Mouse (Mus musculus) kidney, adult 2 months (tissue): ENCODE measurements around the gene Eef1a1. TPM values are rescaled to one million over a fixed set of nuclear protein-coding genes. Genes with fewer than 3 reads are reported as not detected.
A peak's percentile ranks its signal among the peaks of the same experiment; 100 is the strongest.

Experiments used
- DNase-seq: peaks from one replicate; pipeline ENCODE4 v3.0.0; 2021
- H3K27ac ChIP-seq: fragments of 200-500 bp; 2 replicates; pipeline ENCODE4 v1.5.1; 2012; ENCODE audit warnings: low read depth, low read length, control low read depth, inconsistent platforms; ENCODE audit not compliant: insufficient read depth
- H3K27me3 ChIP-seq: fragments of 200-500 bp; replicated peaks from 2 replicates; pipeline ENCODE4 v1.6.1; 2012; ENCODE audit warnings: mild to moderate bottlenecking, moderate library complexity, low read length, inconsistent platforms; ENCODE audit not compliant: control insufficient read depth, insufficient read depth
- H3K36me3 ChIP-seq: fragments of 200-500 bp; 2 replicates; pipeline ENCODE4 v1.6.1; 2012; ENCODE audit warnings: mild to moderate bottlenecking, moderate library complexity, low read length, inconsistent platforms; ENCODE audit not compliant: control insufficient read depth, insufficient read depth
- H3K4me1 ChIP-seq: fragments of 200-500 bp; 2 replicates; pipeline ENCODE4 v1.6.1; 2011; ENCODE audit warnings: low read length; ENCODE audit not compliant: control insufficient read depth, insufficient read depth
- H3K4me3 ChIP-seq: fragments of 200-500 bp; 2 replicates; pipeline ENCODE4 v1.5.1; 2011; ENCODE audit warnings: mild to moderate bottlenecking, low read depth, low read length, control low read depth; ENCODE audit not compliant: insufficient read depth
- CTCF ChIP-seq: fragments of 200-500 bp; conservative IDR thresholded peaks from 2 replicates; pipeline ENCODE4 v1.5.1; 2011; ENCODE audit warnings: low read depth, mild to moderate bottlenecking, control low read depth, low read length, moderate library complexity, mixed read lengths; ENCODE audit not compliant: insufficient read depth, insufficient read length
- POLR2A ChIP-seq: fragments of 200-500 bp; IDR thresholded peaks from one replicate; pipeline ENCODE4 v1.6.1; 2011; ENCODE audit warnings: low read depth, low read length, control low read depth
- WGBS: fragments of 180-500 bp; shearing (Covaris S2); methylation state at CpG from one replicate; pipeline ENCODE4 v1.1.7; 2018; 5-methylcytosine and 5-hydroxymethylcytosine counted together
- polyA plus RNA-seq: library from polyadenylated mRNA; depleted of rRNA; stranded (reverse); fragments of >200 nt; gene quantifications from 2 replicates; pipeline ENCODE4 v1.2.3, GENCODE M21; 2012

Eef1a1 gene
- polyA plus RNA-seq, 1 experiment: 4,503 TPM

GRCm38 (mm10) chr9:78527767-78528381 is 38.9 kb upstream of the Eef1a1 start:
- H3K36me3 ChIP-seq: no peaks in the 10 kb centered on the region
- DNase-seq: peak; percentile 94
- no peak for TF ChIP-seq POLR2A
- TF ChIP-seq CTCF: peak; percentile 90
- peak overlapping the region; percentile 77 for H3K27ac ChIP-seq
- peak overlapping the region; percentile 25 for H3K4me3 ChIP-seq
- H3K4me1 ChIP-seq: peaks cover 21% of the 10 kb centered on the region
- under 1% methylated on average over 16 of the region's 16 CpGs for WGBS
- no peaks in the 10 kb centered on the region for H3K27me3 ChIP-seq

DNA sequence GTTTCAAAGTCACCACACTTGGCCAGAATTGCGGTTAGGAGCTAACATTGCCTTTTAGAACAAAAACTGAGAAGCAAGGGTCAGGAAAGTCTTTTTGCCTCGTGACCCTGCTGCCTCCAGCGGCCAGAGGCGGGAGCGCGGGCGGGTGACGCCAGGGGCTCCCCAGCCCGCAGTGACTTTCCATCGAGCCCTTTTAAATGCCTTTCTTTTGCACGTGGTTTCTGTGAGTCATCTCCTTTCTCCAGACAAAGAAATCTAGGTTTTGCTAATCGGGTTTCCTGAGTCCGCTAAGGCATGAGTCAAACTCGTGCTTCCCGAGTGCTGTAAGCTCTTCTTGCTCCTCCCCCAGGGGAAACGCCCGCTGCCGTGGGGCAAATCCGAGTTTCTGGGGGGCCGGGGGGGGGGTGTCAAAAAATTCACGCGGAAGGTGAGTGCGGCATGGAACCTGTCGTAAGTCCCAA is 38.4 kb upstream of the Eef1a1 start:
- peak; percentile 89 for DNase-seq
- H3K36me3 ChIP-seq: no peaks in the 10 kb centered on the region
- peak overlapping the region; percentile 25; the same call in 1 of the 2 replicates for H3K4me3 ChIP-seq
- no peaks in the 10 kb centered on the region for H3K27me3 ChIP-seq
- peak overlapping the region; percentile 66 for H3K27ac ChIP-seq
- H3K4me1 ChIP-seq: peaks cover 18% of the 10 kb centered on the region
- under 1% methylated on average over 24 of the region's 24 CpGs for WGBS
- TF ChIP-seq POLR2A: no peak
- TF ChIP-seq CTCF: peak; percentile 72

DNA sequence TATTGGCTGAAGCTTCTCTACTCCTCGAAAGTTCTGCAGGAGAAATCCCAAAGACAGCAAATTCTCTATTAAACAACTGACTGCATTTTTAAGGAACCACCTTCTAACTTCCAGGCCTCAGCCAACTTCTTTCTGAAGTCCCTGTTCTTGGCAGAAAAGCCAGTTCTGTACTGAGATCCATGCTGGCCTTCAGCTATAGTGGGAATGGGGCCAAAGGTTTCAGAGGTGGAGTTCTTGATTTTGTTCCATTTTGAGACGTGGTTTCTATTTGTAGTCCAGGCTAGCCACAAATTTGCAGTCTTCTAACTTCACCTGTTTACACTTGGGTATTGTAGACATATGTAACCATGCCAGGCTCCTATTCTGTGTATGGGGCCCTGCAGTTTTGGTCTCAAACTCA is 37.3 kb upstream of the Eef1a1 start:
- TF ChIP-seq CTCF: no peak
- TF ChIP-seq POLR2A: no peak
- Histone ChIP-seq H3K27ac (peak overlapping the region; percentile 66; the same call in 1 of the 2 replicates), H3K4me1 (peaks cover 10% of the 10 kb centered on the region), H3K4me3 (no peak overlapping the region), H3K36me3 (no peaks in the 10 kb centered on the region), H3K27me3 (no peaks in the 10 kb centered on the region)
- WGBS: 62% methylated on average over 2 of the region's 2 CpGs
- DNase-seq: peak; percentile 21

- H3K27me3 ChIP-seq: no peaks in the 10 kb centered on the region
- no peaks in the 10 kb centered on the region for H3K36me3 ChIP-seq
- H3K4me1 ChIP-seq: peaks cover 10% of the 10 kb centered on the region
- H3K27ac ChIP-seq: no peak overlapping the region
- WGBS: 94% methylated on average over 17 of the region's 17 CpGs
- no peak for DNase-seq
- no peak for TF ChIP-seq CTCF
- TF ChIP-seq POLR2A: no peak
- no peak overlapping the region for H3K4me3 ChIP-seq
Observed at GRCm38 (mm10) chr9:78525451-78526135, 36.6 kb upstream of the Eef1a1 start.

- peak; percentile 44 for DNase-seq
- 44% methylated on average over 14 of the region's 14 CpGs for WGBS
- no peaks in the 10 kb centered on the region for H3K27me3 ChIP-seq
- H3K4me3 ChIP-seq: peak overlapping the region; percentile 40; the same call in 1 of the 2 replicates
- H3K4me1 ChIP-seq: peaks cover under 1% of the 10 kb centered on the region; the same call in 1 of the 2 replicates
- no peaks in the 10 kb centered on the region for H3K36me3 ChIP-seq
- TF ChIP-seq POLR2A (no peak), CTCF (peak; percentile 44)
- no peak overlapping the region for H3K27ac ChIP-seq
Observed at GRCm38 (mm10) chr9:78521689-78522088, 32.7 kb upstream of the Eef1a1 start.

DNA sequence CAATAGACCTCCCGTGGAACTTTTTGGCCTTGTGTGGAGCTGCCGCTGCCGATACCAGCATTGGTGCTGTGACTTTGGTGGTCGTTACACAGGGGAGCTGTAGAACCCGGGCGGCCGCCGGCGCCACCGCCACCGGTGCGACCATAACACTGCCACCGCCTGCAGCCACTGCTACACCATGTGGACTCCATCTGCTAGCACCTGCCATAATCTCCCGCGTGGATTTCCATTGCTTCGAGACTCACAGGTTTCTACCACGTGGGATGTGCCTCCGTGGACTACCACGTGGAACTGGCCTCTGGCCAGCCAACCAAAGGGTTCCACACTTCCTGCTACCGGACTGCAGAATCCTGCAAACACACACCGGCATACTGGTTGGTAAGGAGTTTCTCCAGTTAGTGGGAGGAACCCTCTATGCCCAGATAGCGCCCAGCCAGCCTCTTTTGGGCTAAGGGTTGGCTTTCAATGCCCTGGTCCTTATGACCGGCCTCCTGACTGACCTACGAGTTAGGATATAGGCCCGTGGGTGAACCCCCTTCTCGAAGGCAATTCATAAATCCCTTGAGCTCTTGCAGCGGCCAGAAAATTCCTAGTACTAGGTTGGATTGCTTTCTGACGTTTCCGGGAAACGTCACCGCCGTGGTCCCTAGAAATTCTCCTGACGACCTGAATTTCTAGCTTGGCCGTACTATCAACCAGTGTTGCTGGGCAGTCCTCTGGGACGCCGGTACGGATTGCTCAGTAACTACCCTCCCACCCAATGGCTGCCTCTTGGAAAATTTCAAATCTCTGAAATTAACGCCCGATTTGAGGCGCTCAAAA is 32.0 kb upstream of the Eef1a1 start:
- peak; percentile 78 for DNase-seq
- no peak overlapping the region for H3K27ac ChIP-seq
- no peaks in the 10 kb centered on the region for H3K4me1 ChIP-seq
- no peaks in the 10 kb centered on the region for H3K27me3 ChIP-seq
- no peaks in the 10 kb centered on the region for H3K36me3 ChIP-seq
- 5% methylated on average over 40 of the region's 40 CpGs for WGBS
- H3K4me3 ChIP-seq: peak overlapping the region; percentile 40
- TF ChIP-seq CTCF: no peak
- TF ChIP-seq POLR2A: no peak
